Mouse (Mus musculus) retina, embryonic 14.5 days (tissue): Measurements from ENCODE around the gene Glt8d1.

Source experiments
- DNase-seq: peaks from one replicate; pipeline ENCODE4 v3.0.0-alpha.2; 2015; ENCODE audit warnings: low spot score

Gene Glt8d1

DNA sequence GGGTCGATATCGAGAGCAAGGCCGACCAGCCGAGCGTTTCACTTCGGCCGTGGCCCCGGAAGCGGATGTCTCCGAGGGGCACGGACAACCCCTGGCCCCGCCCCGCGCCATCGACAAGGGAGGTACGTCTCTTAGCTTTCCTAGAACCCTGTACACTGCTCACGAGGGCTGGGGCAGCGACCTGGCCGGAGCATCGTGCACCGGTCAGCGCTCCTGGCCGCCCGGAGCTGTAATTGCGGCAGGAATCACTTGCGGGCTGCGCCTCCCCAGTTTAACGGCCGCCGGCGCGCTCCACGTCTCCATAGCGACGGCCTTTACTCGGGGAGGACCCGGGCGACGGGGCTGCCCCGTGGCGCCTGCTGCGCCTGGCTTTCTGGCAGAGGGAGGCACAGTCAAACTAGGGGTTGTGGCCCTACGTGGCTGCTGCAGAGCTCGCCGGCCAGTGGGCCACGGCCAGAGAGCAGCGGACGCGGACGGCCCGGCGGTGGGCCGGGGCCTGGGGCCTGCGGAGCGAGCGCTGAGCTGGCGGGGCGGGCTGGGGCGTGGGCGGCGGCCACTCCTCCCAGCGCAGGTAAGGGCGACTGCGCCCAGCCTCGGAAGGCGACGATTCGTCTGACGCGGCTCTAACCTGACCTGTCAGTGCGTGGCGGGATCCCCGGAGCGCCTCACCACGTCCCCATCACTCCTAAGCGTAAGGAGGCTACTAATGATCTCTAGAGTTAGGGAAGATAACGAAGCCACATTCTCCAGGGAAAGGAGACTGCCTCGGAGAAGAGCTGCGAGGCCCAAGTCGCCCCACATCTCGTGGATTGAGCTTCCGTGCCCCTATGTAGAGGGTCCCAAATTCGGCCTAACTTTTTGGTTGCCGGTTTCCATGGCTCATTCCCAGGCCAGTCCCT is at the start of gene Glt8d1, which contains the start of gene Spcs1:
TSS of gene Glt8d1 (plus strand) at position 94 of the 899 bp plus-strand sequence.
TSS of gene Spcs1 (minus strand) at position 366 of the 899 bp plus-strand sequence.
- peak; percentile 83 for DNase-seq

DNA sequence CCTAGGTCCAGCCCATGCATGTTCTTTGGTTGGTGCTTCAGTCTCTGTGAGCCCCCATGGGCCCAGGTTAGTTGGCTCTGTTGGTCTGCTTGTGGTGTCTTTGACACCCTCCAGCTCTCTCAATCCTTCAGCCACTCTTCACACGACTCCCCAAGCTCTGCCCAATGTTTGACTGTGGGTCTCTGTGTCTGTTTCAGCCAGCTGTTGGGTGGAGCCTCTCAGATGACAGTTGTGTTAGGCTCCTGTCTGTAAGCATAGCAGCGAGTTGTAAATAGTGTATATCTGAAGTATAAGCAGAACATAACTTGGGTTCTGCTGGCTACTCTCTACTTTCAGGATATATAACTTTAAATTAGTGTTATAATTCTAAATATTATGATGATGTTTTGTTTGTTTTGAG is 42.7 kb upstream of the Glt8d1 start:
- DNase-seq, result no peak

DNA sequence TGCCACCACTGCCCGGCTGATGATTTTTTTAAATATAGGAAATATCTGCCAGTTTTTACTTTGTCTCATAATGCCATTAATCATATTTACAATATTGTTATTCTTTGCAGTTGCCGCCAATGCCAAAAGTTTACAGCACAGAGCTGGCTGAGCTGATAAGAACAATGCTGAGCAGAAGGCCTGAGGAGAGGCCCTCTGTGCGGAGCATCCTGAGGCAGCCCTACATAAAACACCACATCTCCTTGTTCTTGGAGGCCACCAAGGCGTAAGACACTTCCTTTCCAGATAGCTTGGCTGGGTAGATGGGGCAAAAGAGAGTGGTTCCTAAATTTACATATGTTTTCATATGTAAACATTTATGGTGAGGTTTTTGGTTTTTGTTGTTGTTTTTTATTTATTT is 42.2 kb upstream of the Glt8d1 start:
- no peak for DNase-seq

DNA sequence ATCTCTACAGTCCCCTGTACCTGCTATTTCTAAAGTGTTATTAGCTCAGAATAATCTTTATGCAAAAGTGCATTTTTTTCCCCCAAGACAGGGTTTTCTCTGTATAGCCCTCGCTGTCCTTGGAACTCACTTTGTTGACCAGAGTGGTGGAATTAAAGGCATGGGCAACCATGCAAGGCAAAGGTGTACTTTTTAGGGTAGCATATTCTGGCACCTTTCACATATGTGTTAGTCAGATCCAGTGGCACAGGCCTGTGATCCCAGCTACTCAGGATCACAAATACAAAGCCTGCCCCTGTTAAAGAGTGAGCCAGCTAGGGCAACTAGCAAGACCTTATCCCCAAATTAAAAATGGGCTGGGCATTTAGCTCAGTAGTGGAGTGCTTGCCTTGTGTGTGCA is 40.8 kb upstream of the Glt8d1 start:
- no peak for DNase-seq

DNA sequence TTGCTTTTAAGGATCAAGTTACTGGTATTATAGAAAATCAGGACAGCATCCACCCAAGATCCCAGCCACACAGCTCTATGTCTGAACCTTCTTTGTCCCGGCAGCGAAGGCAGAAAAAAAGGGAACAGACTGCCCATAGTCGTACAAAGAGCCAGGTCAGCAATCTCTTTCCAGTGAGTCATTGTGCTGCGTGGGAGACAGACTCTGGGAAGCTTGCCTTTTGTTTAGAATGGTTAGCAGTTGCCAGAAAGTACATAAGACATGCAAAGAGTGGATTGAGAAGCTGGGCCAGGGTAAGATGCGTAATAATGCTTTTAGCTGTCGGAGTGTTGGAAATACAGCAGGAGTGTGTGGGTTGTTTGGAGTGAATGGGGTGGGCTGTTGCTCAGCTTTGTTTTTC is 27.0 kb upstream of the Glt8d1 start:
- DNase-seq, result no peak

DNA sequence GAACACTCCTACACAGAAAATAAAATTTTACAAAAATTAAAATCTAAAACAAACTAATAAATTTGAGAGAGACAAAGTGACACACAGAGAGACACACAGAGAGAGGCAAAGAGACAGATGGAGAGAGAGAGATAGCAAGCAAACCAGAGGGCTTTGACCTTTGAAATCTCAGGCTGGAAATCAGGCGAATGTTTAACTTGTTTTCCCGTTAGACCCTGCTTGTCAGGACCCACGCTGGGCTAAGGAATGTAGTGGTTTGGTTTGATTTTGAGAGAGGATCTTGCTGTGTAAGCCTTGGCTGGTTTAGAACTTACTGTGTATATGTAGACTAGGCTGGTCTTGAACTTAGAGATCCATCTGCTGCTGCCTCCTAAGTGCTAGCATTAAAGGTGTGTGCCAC is 25.0 kb upstream of the Glt8d1 start:
- no peak for DNase-seq

DNA sequence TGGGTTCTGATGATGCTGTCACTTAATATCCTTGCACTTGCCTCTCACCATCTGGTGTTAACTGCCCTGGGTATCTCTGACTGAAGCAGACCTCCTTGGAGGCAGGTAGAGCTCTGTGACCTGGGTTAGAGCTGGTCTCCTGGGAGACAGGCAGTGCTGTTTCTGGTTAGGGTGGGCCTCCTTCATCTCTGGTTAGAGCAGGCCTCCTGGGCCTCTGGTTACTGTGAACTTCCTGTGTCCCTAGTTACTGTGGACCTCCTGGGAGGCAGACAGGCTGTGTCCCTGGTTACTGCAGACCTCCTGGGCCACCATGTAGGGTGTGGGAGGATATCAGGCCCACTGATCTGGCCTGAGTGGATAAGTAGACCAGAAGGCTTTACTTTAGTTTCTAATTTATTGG is 4.8 kb upstream of the Glt8d1 start:
- DNase-seq, result no peak

DNA sequence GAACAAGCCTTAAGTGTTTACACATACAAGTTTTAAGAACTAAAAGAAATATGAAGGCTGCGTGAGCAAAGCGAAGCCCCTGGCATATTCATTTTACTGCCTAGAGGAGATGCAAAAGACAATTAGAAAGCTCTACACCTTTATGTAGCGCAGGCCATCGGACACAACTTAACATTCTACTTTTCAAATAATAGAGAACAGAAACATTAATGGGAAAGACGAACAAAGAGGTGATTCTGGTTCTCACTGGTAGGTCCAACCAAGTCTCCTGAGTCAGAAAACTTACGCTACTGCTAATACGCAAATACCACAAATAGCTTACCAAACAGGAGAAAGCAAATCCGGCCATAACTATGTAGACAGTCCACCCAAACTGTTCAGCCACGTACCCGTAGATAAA is 844 bp upstream of the Glt8d1 start:
- no peak for DNase-seq

DNA sequence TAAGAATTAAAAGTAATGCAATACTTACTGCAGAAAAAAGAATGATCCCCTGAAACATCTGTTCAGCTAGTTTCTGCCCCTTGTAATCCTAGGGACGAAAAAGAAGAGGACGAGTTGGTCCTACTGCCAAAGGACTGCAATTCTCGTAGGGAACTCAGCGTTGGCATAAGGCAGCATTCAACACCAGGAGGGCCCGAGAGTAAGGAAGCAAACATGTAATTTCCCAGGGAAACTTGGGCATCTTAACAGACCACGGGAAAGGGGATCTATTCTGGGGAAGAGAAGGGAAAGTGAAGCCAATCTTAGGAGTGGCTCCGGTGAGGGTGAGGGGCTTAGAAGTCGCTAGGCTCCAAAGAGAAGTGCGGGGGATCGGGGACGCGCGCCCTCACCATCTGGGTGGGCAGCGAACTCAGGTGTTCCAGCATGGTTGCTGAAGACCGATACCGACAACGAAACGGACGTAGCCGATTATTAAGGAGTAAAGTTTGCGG is 339 bp upstream of the Glt8d1 start:
- no peak for DNase-seq

DNA sequence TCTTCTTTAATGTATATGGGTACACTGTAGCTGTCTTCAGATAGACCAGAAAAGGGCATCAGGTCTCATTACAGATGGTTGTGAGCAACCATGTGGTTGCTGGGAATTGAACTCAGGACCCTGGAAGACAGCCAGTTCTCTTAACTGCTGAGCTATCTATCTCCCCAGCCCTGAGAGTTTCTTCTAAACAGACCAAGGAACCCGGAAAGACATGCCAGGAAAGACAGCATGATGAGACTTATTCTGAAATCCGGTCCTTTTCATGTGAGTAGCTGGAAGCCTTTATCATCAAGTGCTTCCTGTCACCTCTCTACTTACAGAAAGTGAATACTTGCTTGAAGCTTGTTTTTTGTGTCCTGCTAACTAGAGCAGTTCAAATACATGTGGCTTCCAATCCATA is 3.3 kb downstream of the Glt8d1 start:
- DNase-seq, result no peak

DNA sequence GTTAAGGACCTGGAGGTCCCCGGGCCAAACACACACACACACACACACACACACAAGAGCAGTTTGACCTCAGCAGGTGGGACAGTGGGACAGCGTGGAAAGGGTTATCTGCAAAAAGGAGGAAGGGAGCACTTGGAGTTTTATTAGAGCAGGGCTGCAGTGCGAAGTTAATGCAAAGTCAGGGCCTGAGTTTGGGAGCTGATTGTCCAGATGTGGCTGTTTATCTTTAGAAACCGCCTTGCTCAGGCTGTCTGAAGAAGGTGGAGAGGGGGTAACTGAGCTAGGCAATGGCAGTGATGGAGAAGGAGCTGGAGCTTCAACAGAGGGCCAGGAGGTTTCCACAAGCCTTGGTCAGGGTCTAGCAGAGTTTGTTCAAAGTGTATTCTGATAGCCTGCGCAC is 5.6 kb downstream of the Glt8d1 start:
- DNase-seq, result no peak

DNA sequence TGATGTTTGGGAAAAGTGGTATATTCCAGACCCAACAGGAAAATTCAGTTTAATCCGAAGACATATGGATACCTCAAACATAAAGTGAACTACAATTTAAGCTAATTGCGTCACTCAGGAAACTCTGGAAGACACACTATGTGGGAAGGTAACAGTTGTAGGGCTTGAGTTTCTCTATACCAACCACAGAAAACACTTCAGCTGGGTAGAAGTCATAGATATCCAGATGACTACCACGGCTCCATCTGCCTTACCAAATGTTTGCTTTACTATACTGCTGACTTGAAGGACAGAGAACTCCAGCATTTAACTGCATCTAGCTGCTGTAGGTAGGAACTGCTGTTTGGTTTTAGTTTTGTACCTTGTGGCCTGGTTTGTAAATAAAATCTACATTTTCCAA is 10.4 kb downstream of the Glt8d1 start:
- no peak for DNase-seq

DNA sequence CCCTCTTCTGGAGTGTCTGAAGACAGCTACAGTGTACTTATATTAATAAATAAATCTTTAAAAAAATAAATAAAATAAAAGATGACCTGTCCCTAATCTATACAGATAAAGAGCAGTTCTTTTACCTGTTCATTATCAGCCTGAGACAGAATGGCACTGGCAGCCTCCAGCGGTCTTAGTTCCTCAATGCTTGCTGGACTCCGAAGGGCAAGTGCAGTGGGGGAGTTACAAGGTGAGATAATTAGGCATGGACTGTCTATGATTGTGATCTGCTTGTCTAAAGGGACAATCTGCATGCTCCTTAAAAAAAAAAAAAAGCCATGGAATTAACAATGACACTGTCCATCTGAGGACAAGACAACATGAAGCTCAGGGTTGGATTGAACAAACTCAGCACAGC is 12.7 kb downstream of the Glt8d1 start:
- DNase-seq, result no peak

DNA sequence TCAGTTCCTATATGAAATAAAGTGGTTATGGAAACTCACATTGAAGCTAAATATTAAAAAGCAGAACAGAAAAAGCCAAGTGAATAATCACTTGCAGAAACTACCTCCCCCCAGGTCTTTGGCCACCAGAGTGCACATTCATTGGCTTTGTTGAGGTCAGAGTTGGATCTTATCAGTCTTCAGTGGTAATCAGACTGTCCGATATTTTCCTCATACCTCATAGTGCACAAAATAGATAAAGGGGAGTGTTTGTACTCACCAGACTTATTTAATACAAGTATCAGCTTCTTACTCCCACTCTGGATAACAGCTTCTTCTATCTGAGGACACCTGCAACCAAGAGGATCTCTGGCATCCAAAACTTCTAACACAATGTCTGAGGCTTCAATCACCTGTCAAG is 14.9 kb downstream of the Glt8d1 start:
- no peak for DNase-seq

DNA sequence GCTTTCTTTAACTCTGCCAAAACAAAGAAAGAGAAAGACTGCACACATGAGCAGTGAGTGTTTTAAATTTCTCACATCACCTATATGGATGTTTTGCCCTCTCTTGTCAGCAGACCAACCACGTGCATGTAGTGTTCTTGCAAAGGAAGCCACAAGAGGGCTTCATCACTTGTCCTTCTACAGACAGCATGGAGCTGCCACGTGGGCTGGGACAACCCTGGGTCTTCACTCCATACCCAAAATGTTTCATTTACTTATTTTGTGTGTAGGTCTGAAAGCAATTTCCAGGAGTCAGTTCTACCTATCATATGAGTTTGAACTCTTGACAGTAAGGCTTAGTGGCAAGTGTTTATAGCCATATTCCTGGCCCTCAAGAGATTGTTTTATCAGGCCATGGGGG is 16.7 kb downstream of the Glt8d1 start:
- DNase-seq, result peak; percentile 50

DNA sequence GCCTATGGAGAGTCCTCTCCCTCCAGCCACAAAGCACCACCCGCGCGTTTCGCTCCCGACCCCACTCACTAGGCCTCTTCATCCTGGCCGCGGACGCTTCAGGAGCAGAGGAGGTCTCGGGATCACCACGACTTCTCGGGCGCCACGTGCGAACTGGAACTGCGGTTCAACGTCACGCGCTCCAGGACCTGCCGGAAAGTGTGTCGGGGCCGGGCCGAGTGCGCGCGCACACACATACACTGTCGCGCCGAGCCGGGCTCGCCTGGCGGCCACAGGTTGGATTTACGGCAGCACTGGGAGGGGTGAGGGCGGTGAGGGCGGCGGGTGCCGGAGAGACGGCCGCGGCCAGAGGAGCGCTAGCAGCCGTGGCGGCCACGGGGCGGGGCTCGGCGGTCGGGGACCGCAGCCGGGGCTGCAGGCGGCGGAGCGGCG is 17.7 kb downstream of the Glt8d1 start, which contains the start of the genes Pbrm1 and Gnl3:
TSS of gene Pbrm1 (plus strand) at position 279 of the 432 bp plus-strand sequence.
TSS of gene Gnl3 (minus strand) at position 293 of the 432 bp plus-strand sequence.
- DNase-seq, result peak; percentile 98

DNA sequence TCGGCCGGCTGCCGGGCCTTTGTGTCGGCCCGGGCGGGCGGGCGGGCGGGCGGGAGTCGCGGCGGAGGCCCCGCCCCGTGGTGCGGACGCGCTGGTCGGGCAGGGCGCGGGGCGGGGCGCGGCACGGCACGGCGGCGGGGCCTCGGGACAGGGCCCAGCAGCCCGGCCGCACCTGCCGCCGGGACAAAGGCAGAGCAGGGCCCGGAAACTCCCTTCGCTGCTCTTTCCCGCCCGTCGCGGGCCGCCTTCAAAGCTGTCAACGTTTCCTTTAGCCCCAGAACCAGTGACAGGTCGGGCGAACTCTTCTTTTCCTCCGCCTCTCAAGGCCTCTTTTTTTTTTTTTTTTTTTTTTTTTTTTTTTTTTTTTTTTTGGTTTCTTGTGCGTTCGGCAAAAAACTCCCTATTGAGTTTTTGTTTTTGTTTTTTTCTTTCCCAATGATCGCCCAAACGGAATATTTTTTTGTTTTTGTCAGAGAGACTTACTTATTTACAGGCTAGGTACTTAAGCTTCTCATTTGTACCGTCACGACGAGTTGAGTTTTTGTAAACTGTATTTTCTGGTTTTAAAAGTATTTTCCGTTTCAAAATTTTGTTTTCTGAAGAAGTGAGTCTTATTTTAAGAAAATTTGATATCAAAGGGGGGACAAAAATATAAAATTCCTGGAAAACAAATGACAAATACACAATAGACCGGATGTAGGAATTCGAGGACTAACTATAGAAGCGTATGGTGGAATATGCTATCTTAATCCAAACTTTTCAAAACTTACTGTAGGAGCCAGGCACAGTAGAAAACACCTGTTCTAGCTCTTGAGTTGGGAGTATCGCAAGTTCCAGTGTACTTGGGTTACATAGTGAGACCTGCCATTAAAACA is 18.4 kb downstream of the Glt8d1 start:
- DNase-seq, result peak; percentile 82

DNA sequence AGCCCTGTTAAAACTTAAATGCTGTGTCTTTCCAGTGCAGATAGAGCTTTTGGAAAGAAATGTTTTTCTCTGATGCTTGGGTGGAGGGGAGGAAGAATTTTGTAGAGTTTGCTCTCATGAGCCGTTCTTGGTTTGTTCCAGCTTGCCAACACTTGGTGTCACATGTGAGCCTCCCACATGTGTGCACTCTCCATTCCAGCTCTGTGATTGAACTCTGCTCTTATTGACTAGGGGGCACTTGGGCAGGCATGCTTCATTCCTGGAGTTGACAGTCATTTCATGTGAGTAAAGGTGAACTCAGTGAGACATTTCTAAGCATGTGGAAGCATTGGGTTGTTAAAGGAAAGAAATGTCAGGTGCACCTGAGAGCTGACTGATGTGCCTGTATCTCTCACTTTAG is 21.4 kb downstream of the Glt8d1 start:
- DNase-seq, result no peak

DNA sequence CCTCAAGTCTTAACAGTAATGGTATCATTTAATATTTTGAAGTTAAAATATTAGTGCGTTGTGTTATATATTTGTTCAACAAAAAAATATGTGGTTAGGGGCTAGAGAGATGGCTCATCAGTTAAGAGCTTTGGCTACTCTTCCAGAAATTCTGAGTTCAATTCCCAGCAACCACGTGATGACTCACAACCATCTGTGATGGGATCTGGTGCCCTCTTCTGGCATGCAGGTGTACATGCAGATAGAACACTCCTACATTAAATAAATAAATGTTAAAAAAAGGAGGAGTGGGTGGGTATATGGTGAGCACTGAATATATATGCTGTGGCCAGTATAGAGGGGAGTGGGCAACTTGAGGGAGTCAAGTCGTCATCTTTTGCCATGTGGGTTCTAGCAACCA is 24.6 kb downstream of the Glt8d1 start:
- DNase-seq, result peak; percentile 20

DNA sequence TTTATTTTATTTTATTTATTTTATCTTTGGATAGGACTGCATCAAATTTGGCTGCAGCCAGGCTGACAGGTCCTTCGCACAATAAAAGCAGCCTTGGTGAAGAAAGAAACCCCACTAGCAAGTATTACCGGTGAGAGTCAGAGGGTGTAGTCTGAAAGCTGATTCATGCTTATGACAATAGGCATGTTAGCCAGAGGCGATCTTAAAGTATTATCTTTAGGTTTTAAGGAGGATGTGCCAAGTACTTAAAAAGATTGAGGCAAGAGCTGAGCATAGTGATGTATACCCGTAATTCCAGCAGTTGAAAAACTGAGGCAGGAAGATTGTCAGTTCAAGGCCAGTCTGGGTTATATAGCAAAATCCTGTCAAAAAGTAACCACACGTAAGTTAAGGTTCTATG is 44.1 kb downstream of the Glt8d1 start:
- no peak for DNase-seq

DNA sequence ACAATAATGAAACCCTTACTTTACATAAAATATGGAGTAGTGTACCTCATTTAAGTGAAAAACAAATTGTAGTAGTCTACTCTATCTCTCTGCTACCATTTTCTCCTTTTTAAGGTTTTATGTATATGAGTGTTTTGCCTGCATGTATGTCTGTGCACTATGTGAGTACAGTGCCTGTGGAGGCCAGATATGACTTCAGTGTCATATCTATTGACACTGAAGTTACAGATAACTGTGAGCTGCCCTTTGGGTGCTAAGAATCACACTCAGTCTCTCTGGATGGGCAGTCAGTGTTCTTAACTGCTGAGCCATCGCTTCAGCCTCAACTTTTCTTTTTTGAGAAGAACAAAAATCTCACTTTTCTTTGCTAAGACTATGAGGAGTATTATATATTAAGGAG is 44.6 kb downstream of the Glt8d1 start:
- no peak for DNase-seq
